20 mouse cellular contexts compared by ENCODE assay signal in genomic region chr7:35124745-35125144, GRCm38 (mm10). TPM values are rescaled to one million over a fixed set of nuclear protein-coding genes. Genes with fewer than 3 reads are reported as not detected.
DNase-seq lines count a peak whose midpoint lies in the region; ATAC-seq and TF ChIP-seq lines count a peak whose summit lies in the region.
"Had no signal": no experiment of that assay in that cellular context is flagged by ENCODE, and none has a peak within 500 bp of the region (broad histone marks: within the 10 kb centered on the region; RNA-seq: fewer than 3 reads in every experiment).

No protein-coding gene starts in this region.

- WGBS in intestine, postnatal 0 days = 35% methylated on average over 6 of the region's 6 CpGs

- peak overlapping the region; percentile 27; the same call in 1 of the 2 replicates for H3K4me2 ChIP-seq in intestine, postnatal 0 days (replicated peaks; ENCODE audit: low read depth)
- H3K4me2 ChIP-seq: embryonic facial prominence, embryonic 12.5 days; hindbrain, embryonic 12.5 days; limb, embryonic 12.5 days had no signal

- peak overlapping the region; percentile 69; the same call in 1 of the 2 replicates for H3K27ac ChIP-seq in layer of hippocampus, adult 2 months
- H3K27ac ChIP-seq in intestine, postnatal 0 days (ENCODE audit: low read depth, low read length) = no peak overlapping the region; the same call in 1 of the 2 replicates
- H3K27ac ChIP-seq: embryonic facial prominence, embryonic 12.5 days; gastrocnemius, adult 2 months; hindbrain, embryonic 12.5 days; limb, embryonic 12.5 days; midbrain, embryonic 10.5 days had no signal

- ATAC-seq in common myeloid progenitor, adult 5-6 weeks (replicated peaks; ENCODE audit: low read depth, poor library complexity, severe bottlenecking) = peak; percentile 61
- ATAC-seq in intestine, postnatal 0 days = peak; percentile 15; the same call in 1 of the 2 replicates
- ATAC-seq: inflammation-experienced regulatory T-cells, adult 6 months had no signal

- H3K36me3 ChIP-seq in intestine, postnatal 0 days (ENCODE audit: control insufficient read depth, insufficient read depth) = no peaks in the 10 kb centered on the region; the same call in 1 of the 2 replicates
- H3K36me3 ChIP-seq: embryonic facial prominence, embryonic 12.5 days; hindbrain, embryonic 12.5 days; limb, embryonic 12.5 days; midbrain, embryonic 10.5 days had no signal

- no peak for DNase-seq in layer of hippocampus, adult 2 months (ENCODE audit: low spot score in 2 of 2)
- DNase-seq in layer of hippocampus, adult 9-10 months (ENCODE audit: low spot score) = no peak
- peak; percentile 29 for DNase-seq in A20 (ENCODE audit: low read depth, low spot score)
- no peak for DNase-seq in thymus, postnatal 14 days
- DNase-seq in layer of hippocampus, adult 9-11 months = no peak
- no peak for DNase-seq in urinary bladder, postnatal 36 days (ENCODE audit: low spot score in 2 of 2)
- DNase-seq: cerebellum, adult 11-12 months; cerebellum, postnatal 36 days; gastrocnemius, adult 2 months; kidney, postnatal 10 days; lung, postnatal 10 days; right cerebral cortex, postnatal 4 days; thymus, adult 2 months had no signal

- no peak overlapping the region for H3K9ac ChIP-seq in intestine, postnatal 0 days (ENCODE audit: low read depth, low read length)
- H3K9ac ChIP-seq: embryonic facial prominence, embryonic 12.5 days; hindbrain, embryonic 12.5 days; limb, embryonic 12.5 days had no signal

- H3K9me3 ChIP-seq in intestine, postnatal 0 days (ENCODE audit: control insufficient read depth) = no peaks in the 10 kb centered on the region
- H3K9me3 ChIP-seq: embryonic facial prominence, embryonic 12.5 days; hindbrain, embryonic 12.5 days; limb, embryonic 12.5 days; midbrain, embryonic 10.5 days had no signal

- H3K27me3 ChIP-seq in intestine, postnatal 0 days (replicated peaks; ENCODE audit: control insufficient read depth, insufficient read depth, low read length) = no peaks in the 10 kb centered on the region

- H3K4me1 ChIP-seq in intestine, postnatal 0 days (replicated peaks; ENCODE audit: control insufficient read depth, insufficient read depth, low read length) = no peaks in the 10 kb centered on the region

- no peak overlapping the region for H3K4me3 ChIP-seq in layer of hippocampus, adult 2 months
- no peak overlapping the region for H3K4me3 ChIP-seq in intestine, postnatal 0 days (ENCODE audit: low read depth, low read length)
- H3K4me3 ChIP-seq: embryonic facial prominence, embryonic 12.5 days; gastrocnemius, adult 2 months; hindbrain, embryonic 12.5 days; limb, embryonic 12.5 days; midbrain, embryonic 10.5 days had no signal

- TF ChIP-seq CTCF in layer of hippocampus, adult 2 months (conservative IDR thresholded peaks at IDR 0.05) = no peak
- no peak for TF ChIP-seq CTCF in intestine, postnatal 0 days (IDR thresholded peaks at IDR 0.05; ENCODE audit: low read depth)

RNA-seq across cellular contexts. Expression of gene Cebpa, which starts 5.7 kb away (rescaled TPM):
- 10 to 100 TPM; 16.6 to 18.0 TPM for total RNA-seq in layer of hippocampus, adult 2 months (2021)
- total RNA-seq in common myeloid progenitor, adult 5-6 weeks (2017) = 14.3 and 19.7 TPM in 2 replicates
- polyA plus RNA-seq in intestine, postnatal 0 days (2015; fragmentation: Nextera tagmentation; extraction: Ambion mirVana) = 25.1 and 28.0 TPM in 2 replicates
